Mouse (Mus musculus): ENCODE measurements around the gene Krt81.

Krt81 gene

GRCm38 (mm10) chr15:101454774-101455173 lies 8.8 kb downstream of the Krt81 start:
- DNase-seq (ENCODE audit: extremely low spot score, low spot score) = no peak

- peak; percentile 80 for DNase-seq (ENCODE audit: extremely low spot score, low spot score)
Measured at GRCm38 (mm10) chr15:101453093-101453736, 10.3 kb downstream of the Krt81 start.

- no peak for DNase-seq (ENCODE audit: extremely low spot score, low spot score)
Measured at GRCm38 (mm10) chr15:101447444-101447843, 16.1 kb downstream of the Krt81 start, which contains the start of gene Krt88. Krt88 (plus strand) TSS chr15:101447744.

- no peak for DNase-seq (ENCODE audit: extremely low spot score, low spot score)
Measured at GRCm38 (mm10) chr15:101446572-101446971, 17.0 kb downstream of the Krt81 start.

GRCm38 (mm10) chr15:101440837-101441236 lies 22.7 kb downstream of the Krt81 start:
- DNase-seq (ENCODE audit: extremely low spot score, low spot score) = no peak

- DNase-seq (ENCODE audit: extremely low spot score, low spot score) = peak; percentile 39
Measured at GRCm38 (mm10) chr15:101438555-101438954, 25.0 kb downstream of the Krt81 start, which contains the start of gene Krt87. Krt87 (minus strand) TSS chr15:101438804.

GRCm38 (mm10) chr15:101436611-101437010 lies 26.9 kb downstream of the Krt81 start:
- no peak for DNase-seq (ENCODE audit: extremely low spot score, low spot score)

GRCm38 (mm10) chr15:101424914-101425313 lies 38.6 kb downstream of the Krt81 start:
- DNase-seq (ENCODE audit: extremely low spot score, low spot score) = no peak

- no peak for DNase-seq (ENCODE audit: extremely low spot score, low spot score)
Measured at GRCm38 (mm10) chr15:101420903-101421302, 42.6 kb downstream of the Krt81 start.

- DNase-seq (ENCODE audit: extremely low spot score, low spot score) = no peak
Measured at GRCm38 (mm10) chr15:101418950-101419349, 44.6 kb downstream of the Krt81 start.

GRCm38 (mm10) chr15:101414807-101415565 lies 48.6 kb downstream of the Krt81 start:
- DNase-seq (ENCODE audit: extremely low spot score, low spot score) = no peak

- no peak for DNase-seq (ENCODE audit: extremely low spot score, low spot score)
Measured at GRCm38 (mm10) chr15:101413916-101414635, 49.5 kb downstream of the Krt81 start.

- DNase-seq (ENCODE audit: extremely low spot score, low spot score) = no peak
Measured at GRCm38 (mm10) chr15:101412188-101412587, 51.4 kb downstream of the Krt81 start.

- no peak for DNase-seq (ENCODE audit: extremely low spot score, low spot score)
Measured at GRCm38 (mm10) chr15:101410775-101411174, 52.8 kb downstream of the Krt81 start, which contains the start of gene Krt7. Krt7 (plus strand) TSS chr15:101411043.
